Mouse (Mus musculus) liver, embryonic 12.5 days (tissue): ENCODE measurements around the gene Tango2. TPM values are rescaled to one million over a fixed set of nuclear protein-coding genes. Genes with fewer than 3 reads are reported as not detected.

Experiments used
- ATAC-seq: fragments of 200-750 bp; cut with Nextera tagmentation; 2 replicates; pipeline ENCODE4 v1.8.0; 2017; ENCODE audit warnings: moderate number of reproducible peaks, mild to moderate bottlenecking, moderate library complexity
- H3K27ac ChIP-seq: fragments of 300-500 bp; sonication (generic); 2 replicates; pipeline ENCODE4 v1.5.1; 2016; ENCODE audit warnings: mild to moderate bottlenecking
- H3K27me3 ChIP-seq: fragments of 300-500 bp; sonication (generic); replicated peaks from 2 replicates; pipeline ENCODE4 v1.6.1; 2016; ENCODE audit warnings: mild to moderate bottlenecking, moderate library complexity
- H3K36me3 ChIP-seq: fragments of 300-500 bp; sonication (generic); 2 replicates; pipeline ENCODE4 v1.6.1; 2016; ENCODE audit warnings: mild to moderate bottlenecking, moderate library complexity
- H3K4me1 ChIP-seq: fragments of 300-500 bp; sonication (generic); 2 replicates; pipeline ENCODE4 v1.6.1; 2016
- H3K4me2 ChIP-seq: fragments of 300-500 bp; sonication (generic); 2 replicates; pipeline ENCODE4 v1.6.1; 2016; ENCODE audit warnings: mild to moderate bottlenecking, moderate library complexity
- H3K4me3 ChIP-seq: fragments of 300-500 bp; sonication (generic); 2 replicates; pipeline ENCODE4 v1.5.1; 2016; ENCODE audit warnings: mild to moderate bottlenecking, moderate library complexity
- H3K9ac ChIP-seq: fragments of 300-500 bp; sonication (generic); 2 replicates; pipeline ENCODE4 v1.6.1; 2016; ENCODE audit warnings: mild to moderate bottlenecking, moderate library complexity
- H3K9me3 ChIP-seq: fragments of 300-500 bp; sonication (generic); replicated peaks from 2 replicates; pipeline ENCODE4 v1.6.1; 2016; ENCODE audit warnings: mild to moderate bottlenecking, moderate library complexity
- whole genome bisulfite sequencing: fragments of 180-500 bp; shearing (Covaris S2); methylation state at CpG from one replicate; pipeline ENCODE4 v1.1.7; 2016; ENCODE audit not compliant: insufficient replicate concordance; 5-methylcytosine and 5-hydroxymethylcytosine counted together
- polyA plus RNA-seq: library from polyadenylated mRNA; unstranded; fragments of >200 nt; fragmentation: Nextera tagmentation; extraction: Ambion mirVana; gene quantifications from 2 replicates; pipeline ENCODE4 v1.2.1, GENCODE M21; 2016

The Tango2 gene
- polyA plus RNA-seq, 1 experiment from 2014 or later, result 79.3 TPM

- no peak for ATAC-seq
- Histone ChIP-seq H3K27ac (no peak overlapping the region), H3K4me2 (no peak overlapping the region), H3K9ac (no peak overlapping the region), H3K36me3 (no peaks in the 10 kb centered on the region), H3K4me3 (no peak overlapping the region), H3K9me3 (no peaks in the 10 kb centered on the region), H3K4me1 (peaks cover 26% of the 10 kb centered on the region), H3K27me3 (no peaks in the 10 kb centered on the region)
- WGBS, result 62% methylated on average over 6 of the region's 6 CpGs
These were observed 32.7 kb upstream of the Tango2 start for GRCm38 (mm10) chr16:18380495-18381063.

GRCm38 (mm10) chr16:18379338-18380001 lies 31.6 kb upstream of the Tango2 start:
- Histone ChIP-seq H3K9ac (no peak overlapping the region), H3K9me3 (no peaks in the 10 kb centered on the region), H3K27me3 (no peaks in the 10 kb centered on the region), H3K36me3 (no peaks in the 10 kb centered on the region), H3K4me2 (no peak overlapping the region), H3K4me1 (peaks cover 26% of the 10 kb centered on the region), H3K4me3 (no peak overlapping the region), H3K27ac (no peak overlapping the region)
- ATAC-seq, result no peak
- WGBS, result 77% methylated on average over 8 of the region's 8 CpGs

GRCm38 (mm10) chr16:18378489-18378888 lies 30.6 kb upstream of the Tango2 start:
- no peak for ATAC-seq
- Histone ChIP-seq H3K4me3 (no peak overlapping the region), H3K9ac (no peak overlapping the region), H3K27ac (no peak overlapping the region), H3K4me1 (peaks cover 18% of the 10 kb centered on the region), H3K36me3 (no peaks in the 10 kb centered on the region), H3K4me2 (no peak overlapping the region), H3K9me3 (no peaks in the 10 kb centered on the region), H3K27me3 (no peaks in the 10 kb centered on the region)
- WGBS, result 50% methylated on average over 1 of the region's 1 CpGs

GRCm38 (mm10) chr16:18377203-18377602 lies 29.3 kb upstream of the Tango2 start:
- ATAC-seq, result peak; percentile 74
- Histone ChIP-seq H3K4me1 (peaks cover 14% of the 10 kb centered on the region), H3K9ac (no peak overlapping the region), H3K27ac (peak overlapping the region; percentile 63), H3K9me3 (no peaks in the 10 kb centered on the region), H3K4me2 (no peak overlapping the region), H3K4me3 (no peak overlapping the region), H3K36me3 (no peaks in the 10 kb centered on the region), H3K27me3 (no peaks in the 10 kb centered on the region)
- 23% methylated on average over 3 of the region's 3 CpGs for WGBS

- H3K9me3 ChIP-seq, result no peaks in the 10 kb centered on the region
- peaks cover 14% of the 10 kb centered on the region for H3K4me1 ChIP-seq
- no peak overlapping the region for H3K4me2 ChIP-seq
- 53% methylated on average over 6 of the region's 7 CpGs for WGBS
- no peak overlapping the region for H3K9ac ChIP-seq
- H3K36me3 ChIP-seq, result no peaks in the 10 kb centered on the region
- peak overlapping the region; percentile 63 for H3K27ac ChIP-seq
- ATAC-seq, result 0 out of 2 replicates have a peak, but pooled peaks have one; percentile 30
- no peaks in the 10 kb centered on the region for H3K27me3 ChIP-seq
- H3K4me3 ChIP-seq, result no peak overlapping the region
These were observed 28.5 kb upstream of the Tango2 start for GRCm38 (mm10) chr16:18376297-18376954.

GRCm38 (mm10) chr16:18373632-18374031 lies 25.7 kb upstream of the Tango2 start:
- no peak for ATAC-seq
- 84% methylated on average over 4 of the region's 4 CpGs for WGBS
- no peak overlapping the region for H3K9ac ChIP-seq

GRCm38 (mm10) chr16:18370197-18370596 lies 22.3 kb upstream of the Tango2 start:
- H3K4me3 ChIP-seq, result no peak overlapping the region
- 19% methylated on average over 3 of the region's 3 CpGs for WGBS
- peaks cover 15% of the 10 kb centered on the region for H3K4me1 ChIP-seq
- ATAC-seq, result peak; percentile 72
- H3K9me3 ChIP-seq, result no peaks in the 10 kb centered on the region
- H3K36me3 ChIP-seq, result no peaks in the 10 kb centered on the region
- H3K27me3 ChIP-seq, result no peaks in the 10 kb centered on the region
- peak overlapping the region; percentile 23 for H3K4me2 ChIP-seq
- peak overlapping the region; percentile 31; the same call in 1 of the 2 replicates for H3K27ac ChIP-seq
- no peak overlapping the region for H3K9ac ChIP-seq

More at GRCm38 (mm10) chr16:18373632-18374031, 25.7 kb upstream of the Tango2 start:
- Histone ChIP-seq H3K4me1 (peaks cover 29% of the 10 kb centered on the region), H3K27ac (no peak overlapping the region), H3K9me3 (no peaks in the 10 kb centered on the region), H3K27me3 (no peaks in the 10 kb centered on the region), H3K36me3 (no peaks in the 10 kb centered on the region), H3K4me2 (no peak overlapping the region), H3K4me3 (no peak overlapping the region)

- Histone ChIP-seq H3K9me3 (no peaks in the 10 kb centered on the region), H3K36me3 (no peaks in the 10 kb centered on the region), H3K4me1 (peaks cover 15% of the 10 kb centered on the region), H3K9ac (no peak overlapping the region), H3K4me2 (no peak overlapping the region), H3K27ac (no peak overlapping the region), H3K27me3 (no peaks in the 10 kb centered on the region), H3K4me3 (no peak overlapping the region)
- WGBS, result 80% methylated on average over 4 of the region's 4 CpGs
- no peak for ATAC-seq
These were observed 18.9 kb upstream of the Tango2 start for GRCm38 (mm10) chr16:18366849-18367248.

- no peaks in the 10 kb centered on the region for H3K27me3 ChIP-seq
- no peak for ATAC-seq
- H3K4me2 ChIP-seq, result no peak overlapping the region
- no peak overlapping the region for H3K27ac ChIP-seq
- 67% methylated on average over 8 of the region's 8 CpGs for WGBS
- no peaks in the 10 kb centered on the region for H3K36me3 ChIP-seq
- H3K9ac ChIP-seq, result no peak overlapping the region
- H3K4me3 ChIP-seq, result no peak overlapping the region
- no peaks in the 10 kb centered on the region for H3K4me1 ChIP-seq
- H3K9me3 ChIP-seq, result no peaks in the 10 kb centered on the region
These were observed 15.0 kb upstream of the Tango2 start for GRCm38 (mm10) chr16:18362948-18363347.

GRCm38 (mm10) chr16:18360151-18360805 lies 12.4 kb upstream of the Tango2 start:
- 74% methylated on average over 6 of the region's 6 CpGs for WGBS
- Histone ChIP-seq H3K27ac (no peak overlapping the region), H3K36me3 (no peaks in the 10 kb centered on the region), H3K4me1 (peaks cover 8% of the 10 kb centered on the region), H3K4me2 (no peak overlapping the region), H3K9ac (no peak overlapping the region), H3K9me3 (no peaks in the 10 kb centered on the region), H3K4me3 (no peak overlapping the region), H3K27me3 (no peaks in the 10 kb centered on the region)
- no peak for ATAC-seq

GRCm38 (mm10) chr16:18357977-18358376 lies 10.1 kb upstream of the Tango2 start:
- Histone ChIP-seq H3K4me1 (peaks cover 20% of the 10 kb centered on the region), H3K4me2 (no peak overlapping the region), H3K36me3 (no peaks in the 10 kb centered on the region), H3K27ac (no peak overlapping the region), H3K9ac (no peak overlapping the region), H3K27me3 (no peaks in the 10 kb centered on the region), H3K4me3 (no peak overlapping the region), H3K9me3 (no peaks in the 10 kb centered on the region)
- no peak for ATAC-seq
- WGBS, result 69% methylated on average over 6 of the region's 6 CpGs

GRCm38 (mm10) chr16:18356961-18357360 lies 9.1 kb upstream of the Tango2 start:
- no peaks in the 10 kb centered on the region for H3K27me3 ChIP-seq
- WGBS, result 60% methylated on average over 1 of the region's 1 CpGs
- no peak overlapping the region for H3K27ac ChIP-seq
- no peaks in the 10 kb centered on the region for H3K9me3 ChIP-seq
- no peak overlapping the region for H3K4me3 ChIP-seq
- H3K9ac ChIP-seq, result no peak overlapping the region
- H3K36me3 ChIP-seq, result no peaks in the 10 kb centered on the region
- H3K4me2 ChIP-seq, result no peak overlapping the region
- H3K4me1 ChIP-seq, result peaks cover 30% of the 10 kb centered on the region
- no peak for ATAC-seq
